Mouse (Mus musculus) liver, embryonic 14.5 days (tissue): ENCODE data around the gene Zfp607b. TPM values are rescaled to one million over a fixed set of nuclear protein-coding genes. Genes with fewer than 3 reads are reported as not detected.

Experiments used
- ATAC-seq: fragments of 200-750 bp; cut with Nextera tagmentation; 2 replicates; pipeline ENCODE4 v1.8.0; 2017; ENCODE audit warnings: moderate number of reproducible peaks, mild to moderate bottlenecking, moderate library complexity; ENCODE audit not compliant: insufficient read depth
- DNase-seq, 3 experiments: peaks; one replicate each; pipeline ENCODE4 v3.0.0-alpha.2; 2012 to 2013; ENCODE audit warnings: low read depth in 3 of 3, low spot score in 3 of 3
- H3K27ac ChIP-seq: fragments of 300-500 bp; sonication (generic); 2 replicates; pipeline ENCODE4 v1.5.1; 2014; ENCODE audit warnings: moderate library complexity, mild to moderate bottlenecking, control low read depth, inconsistent platforms
- H3K27me3 ChIP-seq: fragments of 300-500 bp; sonication (generic); 2 replicates; pipeline ENCODE4 v1.6.1; 2014; ENCODE audit warnings: mild to moderate bottlenecking, low read length, moderate library complexity; ENCODE audit not compliant: control insufficient read depth, insufficient read depth
- H3K36me3 ChIP-seq: fragments of 300-500 bp; sonication (generic); replicated peaks from 2 replicates; pipeline ENCODE4 v1.6.1; 2014; ENCODE audit warnings: low read depth; ENCODE audit not compliant: control insufficient read depth, insufficient read depth
- H3K4me1 ChIP-seq, 2 experiments: fragments of 200-500 bp in 1 of 2; fragments of 300-500 bp in 1 of 2; sonication (generic) in 1 of 2; replicated peaks; 2 replicates each; pipeline ENCODE4 v1.6.1; 2012 to 2014; ENCODE audit warnings: antibody characterized with exemption in 1 of 2, inconsistent platforms in 1 of 2, low read length in 1 of 2; ENCODE audit not compliant: control insufficient read depth in 2 of 2, insufficient read depth in 2 of 2
- H3K4me2 ChIP-seq: fragments of 300-500 bp; sonication (generic); 2 replicates; pipeline ENCODE4 v1.6.1; 2014; ENCODE audit warnings: low read depth, mild to moderate bottlenecking, control low read depth, moderate library complexity
- H3K4me3 ChIP-seq, 2 experiments: fragments of 200-500 bp in 1 of 2; fragments of 300-500 bp in 1 of 2; sonication (generic) in 1 of 2; 2 replicates each; pipeline ENCODE4 v1.5.1; 2012 to 2014; ENCODE audit warnings: low read depth in 2 of 2, low read length in 2 of 2, mild to moderate bottlenecking in 2 of 2, control low read depth in 1 of 2, inconsistent platforms in 1 of 2, moderate library complexity in 1 of 2; ENCODE audit not compliant: insufficient read depth in 1 of 2
- H3K9ac ChIP-seq: fragments of 300-500 bp; sonication (generic); replicated peaks from 2 replicates; pipeline ENCODE4 v1.6.1; 2014; ENCODE audit warnings: mild to moderate bottlenecking, control low read depth, moderate library complexity
- H3K9me3 ChIP-seq: fragments of 300-500 bp; sonication (generic); 2 replicates; pipeline ENCODE4 v1.6.1; 2016; ENCODE audit warnings: low read length, mixed read lengths; ENCODE audit not compliant: control insufficient read depth
- CTCF ChIP-seq: IDR thresholded peaks from 2 replicates; pipeline ENCODE4 v1.5.1; 2016; ENCODE audit warnings: antibody characterized with exemption, low read depth, control low read depth
- EP300 ChIP-seq: IDR thresholded peaks from 2 replicates; pipeline ENCODE4 v1.6.1; 2016; ENCODE audit warnings: antibody characterized with exemption, low read depth
- WGBS: fragments of 180-500 bp; shearing (Covaris S2); extraction: QIAGEN DNeasy Blood & Tissue Kit; methylation state at CpG from one replicate; pipeline ENCODE4 v1.1.7; 2014; ENCODE audit not compliant: insufficient replicate concordance; 5-methylcytosine and 5-hydroxymethylcytosine counted together
- polyA plus RNA-seq, 2 experiments: library from polyadenylated mRNA; depleted of rRNA in 1 of 2; stranded (reverse) in 1 of 2; unstranded in 1 of 2; fragments of >200 nt; fragmentation: Nextera tagmentation in 1 of 2; extraction: Ambion mirVana in 1 of 2; gene quantifications; 2 replicates each; pipeline versions ENCODE4 v1.2.1 to v1.2.3; 2012 to 2014

Gene Zfp607b
- polyA plus RNA-seq (2012; rRNA removed) (0.11 and 0.19 TPM in 2 replicates), polyA plus RNA-seq (2014; fragmentation: Nextera tagmentation; extraction: Ambion mirVana) (0.23 and 0.25 TPM in 2 replicates)

GRCm38 (mm10) chr7:27688815-27689612 lies at the start of gene Zfp607b:
Zfp607b (plus strand) TSS chr7:27689340.
- Histone ChIP-seq H3K4me1 (peaks cover 4% of the 10 kb centered on the region in 2 experiments; a peak in 2 of 4 replicates), H3K4me2 (peak within 1 kb of the TSS; percentile 83), H3K36me3 (no peaks in the 10 kb centered on the region), H3K27ac (peak within 1 kb of the TSS; percentile 38), H3K27me3 (no peaks in the 10 kb centered on the region), H3K9me3 (no peaks in the 10 kb centered on the region), H3K4me3 (peak within 1 kb of the TSS; percentile 57 to 76), H3K9ac (peak within 1 kb of the TSS; percentile 64)
- TF ChIP-seq EP300 (no peak), CTCF (no peak)
- WGBS = 1% methylated on average over 19 of the region's 19 CpGs
- DNase-seq (peak; percentile 92 to 96 (median 95)), ATAC-seq (peak; percentile 99)

- DNase-seq (no peak), ATAC-seq (no peak)
- H3K4me1 ChIP-seq = no peaks in the 10 kb centered on the region
- 19% methylated on average over 1 of the region's 1 CpGs for WGBS
- H3K27me3 ChIP-seq = no peaks in the 10 kb centered on the region
- no peaks in the 10 kb centered on the region for H3K36me3 ChIP-seq
- TF ChIP-seq EP300 (no peak), CTCF (peak; percentile 24)
- H3K27ac ChIP-seq = no peak overlapping the region
- H3K4me2 ChIP-seq = no peak overlapping the region
- H3K9ac ChIP-seq = no peak overlapping the region
- H3K9me3 ChIP-seq = no peaks in the 10 kb centered on the region
- H3K4me3 ChIP-seq = no peak overlapping the region
Measured at GRCm38 (mm10) chr7:27644471-27644870, 44.7 kb upstream of the Zfp607b start.

- WGBS = 63% methylated on average over 7 of the region's 7 CpGs
- Histone ChIP-seq H3K9me3 (no peaks in the 10 kb centered on the region), H3K36me3 (no peaks in the 10 kb centered on the region), H3K27me3 (no peaks in the 10 kb centered on the region), H3K9ac (no peak overlapping the region), H3K27ac (no peak overlapping the region), H3K4me2 (no peak overlapping the region), H3K4me1 (no peaks in the 10 kb centered on the region), H3K4me3 (no peak overlapping the region)
- no peak for DNase-seq
- ATAC-seq = no peak
- TF ChIP-seq CTCF (no peak), EP300 (no peak)
Measured at GRCm38 (mm10) chr7:27646516-27646915, 42.6 kb upstream of the Zfp607b start.

GRCm38 (mm10) chr7:27647281-27648002 lies 41.7 kb upstream of the Zfp607b start:
- WGBS = 67% methylated on average over 6 of the region's 6 CpGs
- no peak overlapping the region for H3K4me3 ChIP-seq

GRCm38 (mm10) chr7:27649723-27650122 lies 39.4 kb upstream of the Zfp607b start:
- no peaks in the 10 kb centered on the region for H3K9me3 ChIP-seq
- no peak for DNase-seq
- no peak overlapping the region for H3K27ac ChIP-seq
- H3K4me3 ChIP-seq = no peak overlapping the region
- no peaks in the 10 kb centered on the region for H3K4me1 ChIP-seq
- H3K9ac ChIP-seq = no peak overlapping the region
- H3K36me3 ChIP-seq = no peaks in the 10 kb centered on the region
- ATAC-seq = no peak
- no peak overlapping the region for H3K4me2 ChIP-seq
- no peak for TF ChIP-seq CTCF
- TF ChIP-seq EP300 = no peak
- WGBS = 76% methylated on average over 11 of the region's 11 CpGs
- peaks cover 26% of the 10 kb centered on the region for H3K27me3 ChIP-seq

More at GRCm38 (mm10) chr7:27647281-27648002, 41.7 kb upstream of the Zfp607b start:
- TF ChIP-seq EP300 = no peak
- TF ChIP-seq CTCF = no peak
- no peak overlapping the region for H3K27ac ChIP-seq
- no peaks in the 10 kb centered on the region for H3K36me3 ChIP-seq
- DNase-seq (no peak), ATAC-seq (no peak)
- H3K9ac ChIP-seq = no peak overlapping the region
- H3K9me3 ChIP-seq = no peaks in the 10 kb centered on the region
- no peak overlapping the region for H3K4me2 ChIP-seq
- peaks cover 3% of the 10 kb centered on the region for H3K27me3 ChIP-seq
- no peaks in the 10 kb centered on the region for H3K4me1 ChIP-seq
